Mouse (Mus musculus): ENCODE data around the gene Cd96. TPM values are rescaled to one million over a fixed set of nuclear protein-coding genes. Genes with fewer than 3 reads are reported as not detected.

Cd96 gene
- total RNA-seq, 4 experiments from 2014 or later, result not detected

GRCm38 (mm10) chr16:45986236-45986635 is 133.8 kb downstream of the Cd96 start:
- DNase-seq (ENCODE audit: low spot score in 2 of 2), result no peak

Other genes with a start within 250 kb of the Cd96 start
- 1 to 10 TPM; 4.5 to 8.7 (median 5.8) TPM for gene Phldb2, start 166.7 kb downstream of the Cd96 start, total RNA-seq (2022)
- gene Plcxd2, start 110.0 kb downstream of the Cd96 start, total RNA-seq (2022), result under 1 TPM; 0.10 to 0.18 (median 0.15) TPM
- 10 to 100 TPM; 12.8 to 16.3 (median 15.0) TPM for gene Gm4737, start 34.8 kb upstream of the Cd96 start, total RNA-seq (2022)

Measured in gastrocnemius, adult 8-10 months (tissue).